Mouse (Mus musculus) ovary, postnatal 36 days (tissue): Measurements from ENCODE around the gene Nfix.
A peak's percentile ranks its signal among the peaks of the same experiment; 100 is the strongest.

Experiments used
- DNase-seq: peaks from one replicate; pipeline ENCODE4 v3.0.0; 2022; ENCODE audit warnings: low spot score, mixed read lengths

Nfix gene

GRCm38 (mm10) chr8:84781686-84782505 is 18.2 kb downstream of the Nfix start:
- no peak for DNase-seq

GRCm38 (mm10) chr8:84780949-84781680 is 19.0 kb downstream of the Nfix start:
- no peak for DNase-seq

GRCm38 (mm10) chr8:84780225-84780555 is 20.0 kb downstream of the Nfix start:
- DNase-seq: no peak

GRCm38 (mm10) chr8:84779519-84780224 is 20.5 kb downstream of the Nfix start:
- no peak for DNase-seq

GRCm38 (mm10) chr8:84778638-84779380 is 21.3 kb downstream of the Nfix start:
- no peak for DNase-seq

GRCm38 (mm10) chr8:84777899-84778637 is 22.1 kb downstream of the Nfix start:
- DNase-seq: no peak

GRCm38 (mm10) chr8:84776569-84776968 is 23.6 kb downstream of the Nfix start:
- DNase-seq: no peak

- DNase-seq: no peak
Measured at GRCm38 (mm10) chr8:84775621-84776113, 24.5 kb downstream of the Nfix start.

GRCm38 (mm10) chr8:84775105-84775591 is 25.0 kb downstream of the Nfix start:
- DNase-seq: no peak

- peak; percentile 59 for DNase-seq
Measured at GRCm38 (mm10) chr8:84774473-84774911, 25.7 kb downstream of the Nfix start.

- peak; percentile 75 for DNase-seq
Measured at GRCm38 (mm10) chr8:84773833-84774232, 26.3 kb downstream of the Nfix start.

GRCm38 (mm10) chr8:84773304-84773703 is 26.8 kb downstream of the Nfix start:
- no peak for DNase-seq

GRCm38 (mm10) chr8:84772628-84773027 is 27.5 kb downstream of the Nfix start:
- DNase-seq: no peak

- DNase-seq: no peak
Measured at GRCm38 (mm10) chr8:84771941-84772378, 28.2 kb downstream of the Nfix start.

- DNase-seq: no peak
Measured at GRCm38 (mm10) chr8:84771000-84771687, 29.0 kb downstream of the Nfix start.

- DNase-seq: no peak
Measured at GRCm38 (mm10) chr8:84770100-84770953, 29.8 kb downstream of the Nfix start.

GRCm38 (mm10) chr8:84769324-84769723 is 30.8 kb downstream of the Nfix start:
- DNase-seq: no peak

- no peak for DNase-seq
Measured at GRCm38 (mm10) chr8:84768343-84769095, 31.6 kb downstream of the Nfix start.

- no peak for DNase-seq
Measured at GRCm38 (mm10) chr8:84767221-84767620, 32.9 kb downstream of the Nfix start.
